Mouse (Mus musculus): ENCODE data around the gene Pdia2.
"Not testable (repeated sequence)": the region's sequence is repeated elsewhere in the genome, so short reads cannot be mapped to it uniquely, and the experiment has no call there.

The Pdia2 gene

DNA sequence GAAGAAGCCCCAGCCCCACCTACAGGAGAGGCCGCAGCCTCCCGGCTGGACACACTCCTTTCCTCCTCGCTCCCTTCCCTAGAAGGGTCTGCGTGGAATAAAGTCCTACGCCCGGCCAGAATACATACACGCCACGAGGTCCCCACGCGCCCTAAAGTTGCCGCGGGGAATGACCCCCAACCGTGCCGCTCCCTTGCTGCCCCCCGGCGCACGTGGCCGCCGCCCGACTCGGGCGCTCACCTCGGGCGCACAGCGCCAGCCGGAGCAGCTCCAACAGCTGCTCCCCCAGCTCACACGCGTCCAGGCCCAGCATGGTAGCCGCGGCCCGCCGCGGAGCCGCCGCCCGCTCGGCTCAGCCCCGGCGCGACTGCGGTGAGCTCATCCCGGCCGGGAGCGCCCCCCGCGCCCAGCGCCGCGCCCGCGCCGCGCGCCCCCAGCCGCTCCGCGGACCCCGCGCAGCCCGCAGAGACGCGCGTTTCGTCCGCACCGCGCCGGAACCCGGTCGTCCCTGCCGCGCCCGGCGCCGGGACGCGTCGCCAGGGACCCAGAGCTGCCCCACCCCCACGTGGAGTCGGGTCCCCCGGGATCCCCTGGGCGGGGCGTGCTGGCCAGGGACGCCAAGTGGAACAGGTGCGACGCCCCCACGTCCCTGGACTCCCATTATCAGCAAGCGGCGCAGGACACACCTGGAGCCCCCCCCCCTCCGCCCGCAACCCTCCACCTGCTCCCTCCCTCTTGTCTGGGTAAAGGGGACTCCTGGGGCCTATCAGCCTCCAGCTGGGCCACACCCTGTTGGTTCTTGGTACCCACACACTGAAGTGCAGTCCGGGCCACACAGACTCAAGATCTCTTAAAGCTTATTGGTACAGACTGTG is 2.2 kb upstream of the Pdia2 start:
- peak; percentile 25 for DNase-seq

DNA sequence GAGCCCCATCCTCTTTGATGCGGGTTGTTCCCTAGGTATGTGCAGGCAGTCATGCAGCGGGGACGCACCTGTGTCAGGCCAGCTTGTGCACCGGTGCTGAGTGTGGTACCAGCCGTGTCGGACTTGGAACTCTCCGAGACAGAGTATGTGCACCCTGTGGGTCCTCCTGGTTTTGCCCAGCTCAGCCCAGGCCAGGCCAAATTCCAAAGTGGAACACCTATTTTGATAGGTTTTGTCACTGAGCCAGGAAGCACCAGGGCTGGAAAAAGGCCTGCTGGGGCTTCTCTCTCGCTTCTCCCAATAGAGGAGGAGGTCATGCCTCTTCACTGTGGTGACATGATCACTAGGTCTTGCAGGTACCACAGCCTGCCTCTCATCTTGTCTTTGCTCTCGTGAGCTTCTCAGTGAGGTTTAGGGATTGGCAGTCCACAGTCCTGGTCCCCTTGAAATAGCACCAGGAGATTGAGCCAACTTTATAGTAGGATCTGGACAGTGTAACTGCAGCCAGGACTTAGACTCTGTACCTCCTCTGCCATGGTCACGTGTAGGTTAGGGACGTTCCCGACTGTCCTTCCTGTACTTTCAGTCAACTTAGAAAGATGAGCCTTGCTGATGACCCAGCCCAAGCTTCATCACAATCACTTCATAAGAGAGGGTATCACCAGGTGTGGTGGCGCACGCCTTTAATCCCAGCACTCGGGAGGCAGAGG is 6.3 kb downstream of the Pdia2 start:
- no peak for DNase-seq

DNA sequence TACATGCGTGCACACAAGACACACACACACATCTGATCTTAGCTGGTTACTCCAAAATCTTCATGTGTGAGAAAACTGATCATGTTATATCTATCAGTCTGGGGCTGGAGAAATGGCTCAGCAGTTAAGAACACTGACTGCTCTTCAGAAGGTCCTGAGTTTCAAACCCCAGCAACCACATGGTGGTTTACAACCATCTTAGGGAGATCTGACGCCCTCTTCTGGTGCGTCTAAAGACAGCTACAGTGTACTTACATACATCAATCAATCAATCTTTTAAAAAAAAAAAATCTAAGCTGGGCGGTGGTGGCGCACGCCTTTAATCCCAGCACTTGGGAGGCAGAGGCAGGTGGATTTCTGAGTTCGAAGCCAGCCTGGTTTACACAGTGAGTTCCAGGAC is 7.4 kb downstream of the Pdia2 start:
- not testable (repeated sequence) for DNase-seq

DNA sequence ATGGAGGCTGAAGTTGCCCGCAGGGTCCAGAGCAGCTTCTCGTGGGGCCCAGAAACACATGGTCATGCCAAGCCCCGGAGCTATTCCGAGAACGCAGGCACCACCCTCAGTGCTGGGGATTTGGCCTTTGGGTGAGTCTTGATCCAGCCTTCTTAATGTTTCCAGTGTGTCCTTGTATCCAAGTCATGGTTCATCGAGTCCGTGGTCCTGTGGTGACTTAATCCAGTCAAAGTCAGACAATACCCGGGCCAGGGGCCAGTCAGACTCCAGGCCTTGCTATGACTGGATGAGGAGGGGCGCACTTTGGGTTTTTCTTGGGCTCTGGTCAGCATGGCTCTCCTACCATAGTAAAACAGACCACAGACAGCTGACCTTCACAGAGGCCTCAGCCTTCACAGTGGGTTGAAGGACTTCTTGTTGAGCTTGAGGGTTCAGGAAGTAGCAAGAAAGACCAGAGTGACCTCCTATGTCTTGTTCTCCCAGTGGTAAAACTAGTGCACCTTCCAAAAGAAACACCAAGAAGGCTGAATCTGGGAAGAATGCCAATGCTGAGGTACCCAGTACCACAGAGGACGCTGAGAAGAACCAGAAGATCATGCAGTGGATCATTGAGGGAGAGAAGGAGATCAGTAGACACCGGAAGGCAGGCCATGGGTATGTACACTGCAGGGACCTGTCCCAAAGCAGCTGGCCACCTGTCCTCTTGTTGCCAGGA is 10.6 kb downstream of the Pdia2 start:
- no peak for DNase-seq

DNA sequence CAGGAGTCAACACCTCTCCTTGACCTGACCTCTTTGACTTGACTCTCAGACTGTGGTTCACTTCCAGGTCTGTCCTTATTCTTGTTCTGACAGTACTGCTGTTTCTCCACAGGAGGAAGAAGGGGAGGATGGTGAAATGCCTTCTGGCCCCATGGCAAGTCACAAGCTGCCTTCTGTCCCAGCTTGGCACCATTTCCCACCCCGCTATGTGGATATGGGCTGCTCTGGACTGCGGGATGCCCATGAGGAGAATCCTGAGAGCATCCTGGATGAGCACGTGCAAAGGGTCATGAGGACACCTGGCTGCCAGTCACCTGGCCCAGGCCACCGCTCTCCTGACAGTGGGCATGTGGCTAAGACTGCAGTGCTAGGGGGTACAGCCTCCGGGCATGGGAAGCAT is 11.3 kb downstream of the Pdia2 start:
- no peak for DNase-seq

DNA sequence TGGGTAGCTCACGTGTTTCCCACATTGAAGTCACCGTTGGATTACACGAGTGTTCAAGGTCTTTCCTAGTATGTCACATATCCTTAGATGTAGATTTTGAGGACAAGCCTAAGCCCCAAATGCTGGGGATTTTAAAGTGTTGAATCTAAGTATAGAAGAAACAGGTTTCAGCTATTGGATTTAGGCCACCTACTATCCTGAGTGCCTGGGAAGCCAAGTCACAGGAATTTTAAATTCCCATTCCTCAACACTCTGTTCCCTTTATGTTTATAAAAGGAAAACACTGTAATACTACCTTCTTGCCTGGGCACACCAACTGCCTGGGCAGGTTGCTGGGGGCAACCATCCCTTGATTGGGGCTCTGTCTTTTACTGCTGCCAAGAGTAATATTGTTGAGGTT is 17.7 kb downstream of the Pdia2 start:
- DNase-seq, result no peak

DNA sequence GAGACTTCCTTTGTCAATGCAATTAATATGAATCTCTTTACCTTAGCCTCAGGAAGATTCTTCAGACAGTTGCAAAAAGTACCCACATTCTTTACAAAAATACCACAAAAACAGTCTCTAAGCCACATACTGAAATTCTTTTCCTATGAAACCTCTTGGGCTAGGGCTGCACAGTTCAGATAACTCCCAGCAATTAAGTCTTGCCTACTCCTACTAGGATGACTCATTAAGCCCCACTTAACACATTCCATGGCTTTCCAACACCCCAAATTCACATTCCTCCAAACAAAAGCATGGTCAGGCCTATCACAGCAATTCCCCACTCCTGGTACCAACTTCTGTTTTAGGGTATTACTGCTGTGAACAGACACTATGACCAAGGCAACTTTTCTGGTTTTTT is 20.3 kb downstream of the Pdia2 start:
- no peak for DNase-seq

DNA sequence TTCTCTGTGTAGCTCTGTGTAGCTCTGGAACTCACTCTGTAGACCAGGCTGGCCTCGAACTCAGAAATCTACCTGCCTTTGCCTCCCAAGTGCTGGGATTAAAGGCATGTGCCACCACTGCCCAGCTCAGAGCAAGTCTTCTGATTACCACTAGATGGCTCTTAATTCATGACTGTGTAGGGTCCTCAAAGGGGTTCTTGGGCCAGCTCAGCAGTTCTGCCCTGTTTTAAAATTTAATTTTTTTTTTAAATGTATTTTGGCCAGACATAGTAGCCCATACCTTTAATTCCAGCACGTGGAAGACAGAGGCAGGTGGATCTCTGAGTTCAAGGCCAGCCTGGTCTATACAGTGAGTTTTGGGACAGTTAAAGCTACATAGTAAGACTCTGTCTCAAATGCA is 23.6 kb downstream of the Pdia2 start:
- not testable (repeated sequence) for DNase-seq

DNA sequence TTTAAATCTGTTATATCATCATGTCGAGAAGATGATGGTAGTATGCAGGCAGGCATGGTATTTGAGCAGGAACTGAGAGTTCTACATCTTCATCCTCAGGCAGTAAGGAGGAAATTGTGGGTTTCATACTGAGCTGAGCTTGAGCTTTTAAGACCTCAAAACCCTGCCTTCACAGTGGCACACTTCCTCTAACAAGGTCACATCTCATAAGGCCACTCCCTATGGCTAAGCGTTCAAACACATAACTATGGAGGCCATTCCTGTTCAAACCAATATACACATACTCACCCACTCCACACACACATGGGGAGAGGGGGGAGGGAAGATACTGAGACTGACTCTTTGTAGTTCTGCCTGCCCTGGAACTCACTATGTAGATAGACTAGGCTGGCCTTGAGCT is 30.8 kb downstream of the Pdia2 start:
- DNase-seq, result no peak

DNA sequence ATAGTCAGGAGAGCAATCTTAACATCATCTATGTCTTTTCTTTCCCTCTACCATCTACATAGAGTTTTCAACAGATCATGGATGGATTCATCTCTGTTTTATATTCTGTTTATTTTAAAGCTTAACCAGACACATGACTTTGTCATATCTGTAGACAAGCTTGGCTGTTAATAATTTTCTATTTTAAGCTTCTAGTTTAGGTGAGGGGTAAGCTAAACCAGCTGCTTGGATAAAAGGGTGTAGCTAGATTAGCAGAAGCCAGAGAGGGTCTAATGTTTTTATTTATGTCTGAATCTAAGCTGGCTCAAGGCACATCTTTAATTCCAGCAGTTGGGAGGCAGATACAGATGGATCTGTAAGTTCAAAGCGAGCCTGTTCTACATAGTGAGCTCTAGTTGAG is 36.2 kb downstream of the Pdia2 start:
- DNase-seq, result peak; percentile 19

DNA sequence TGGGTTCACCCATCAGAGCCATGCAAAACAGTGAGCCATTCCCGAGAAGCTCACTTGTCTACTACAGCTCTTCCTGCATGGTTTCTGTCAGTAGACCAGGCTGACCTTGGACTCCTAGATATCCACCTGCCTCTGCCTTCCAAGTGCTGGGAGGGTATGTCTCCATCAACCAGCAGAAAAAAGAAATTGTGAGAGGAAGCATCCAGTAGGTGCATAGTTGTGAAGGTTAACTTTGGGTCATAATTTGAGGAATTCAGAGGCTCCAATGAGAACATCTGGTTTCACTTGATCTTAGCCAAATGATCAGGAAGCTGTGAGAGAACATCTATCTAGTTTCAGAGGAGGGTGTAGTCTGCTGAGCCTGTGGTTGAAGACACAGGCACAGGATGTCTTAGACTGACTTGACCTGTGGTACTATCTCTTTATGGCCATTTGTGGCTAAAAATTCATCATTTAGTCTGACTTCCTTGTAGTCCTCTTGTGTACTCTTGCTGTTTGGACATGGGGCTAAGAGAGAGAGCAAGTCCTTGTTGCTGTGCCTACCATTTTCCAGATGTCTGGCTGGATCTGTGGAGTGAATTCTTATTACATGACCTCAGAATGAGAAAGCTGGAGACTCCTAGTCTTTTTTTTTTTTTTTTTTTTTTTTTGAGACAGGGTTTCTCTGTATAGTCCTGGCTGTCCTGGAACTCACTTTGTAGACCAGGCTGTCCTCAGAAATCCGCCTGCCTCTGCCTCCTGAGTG is 46.8 kb downstream of the Pdia2 start:
- no peak for DNase-seq

DNA sequence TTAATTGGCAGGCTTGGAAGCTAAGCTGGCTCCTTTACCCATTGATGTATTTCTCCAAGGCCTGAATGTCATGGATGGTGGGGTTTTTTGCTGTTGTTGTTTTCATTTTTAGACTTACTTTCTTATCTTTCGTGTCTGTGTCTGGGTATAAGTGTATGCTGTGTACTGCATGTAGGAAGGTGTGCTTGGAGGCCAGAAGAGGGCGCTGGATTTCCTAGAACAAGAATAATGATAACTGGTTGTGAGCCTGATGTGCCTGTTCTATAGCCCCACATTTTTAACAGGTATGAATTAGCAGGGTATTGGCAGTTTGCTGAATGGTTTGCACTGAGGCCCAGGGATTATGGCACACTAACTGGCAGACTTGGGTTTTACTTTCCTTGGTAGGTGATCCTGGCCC is 49.8 kb downstream of the Pdia2 start:
- no peak for DNase-seq
